Mouse (Mus musculus): Measurements from ENCODE around the gene Dnm3.

The Dnm3 gene

DNA sequence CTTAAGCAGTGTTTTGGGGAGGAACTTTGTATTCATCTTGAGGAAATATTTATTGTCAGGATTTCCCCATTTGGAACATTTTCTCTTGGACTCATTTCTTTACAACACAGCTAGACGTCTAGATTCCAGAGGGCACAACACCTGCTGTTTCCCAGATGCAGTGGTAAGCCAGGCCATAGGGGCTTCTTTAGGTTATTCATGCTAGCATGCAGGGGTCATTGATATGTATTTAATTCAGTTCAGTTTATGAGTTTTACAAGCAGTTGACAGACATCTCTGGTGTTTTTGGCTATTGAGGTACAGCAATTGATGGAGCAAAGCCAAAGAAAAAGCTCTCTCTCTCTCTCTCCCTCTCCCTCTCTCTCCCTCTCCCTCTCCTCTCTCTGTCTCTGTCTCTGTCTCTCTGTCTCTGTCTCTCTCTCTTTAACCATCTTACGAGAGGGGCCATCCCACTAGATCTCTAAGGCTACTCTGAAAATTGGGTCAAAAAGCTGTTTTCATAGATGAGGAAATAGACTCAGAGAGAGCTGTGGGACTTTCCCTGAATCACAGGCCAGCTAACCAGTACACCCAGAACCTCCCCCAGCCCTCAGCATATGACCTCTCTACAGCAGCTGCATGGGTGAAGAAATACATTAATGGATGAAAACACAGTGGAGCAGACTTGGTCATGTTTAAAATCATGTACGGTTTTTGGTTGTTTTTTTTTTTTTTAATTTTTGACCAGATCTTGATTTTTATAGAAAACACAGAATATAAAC is 384.8 kb downstream of the Dnm3 start:
- in situ Hi-C loops (cut with MboI; ENCODE audit: unreplicated experiment in 2 of 2) = no loop called here

DNA sequence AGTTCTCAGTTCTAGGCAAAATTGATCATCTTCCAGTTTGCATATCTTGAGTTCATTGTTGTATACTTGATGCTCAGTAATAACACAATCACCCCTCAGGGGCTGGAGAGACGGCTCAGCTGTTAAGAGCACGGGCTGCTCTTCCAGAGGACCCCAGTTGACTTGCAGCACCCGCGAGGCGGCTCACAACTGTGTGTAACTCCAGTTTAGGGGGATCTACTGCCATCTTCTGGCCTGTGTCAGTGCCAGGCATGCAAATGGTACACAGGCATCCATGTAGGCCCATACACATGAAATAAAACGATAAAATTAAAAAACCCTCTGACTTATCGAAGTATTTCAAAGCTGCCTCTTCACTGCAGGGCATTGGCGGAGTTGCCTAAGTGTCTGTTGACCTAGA is 385.4 kb downstream of the Dnm3 start:
- in situ Hi-C loops (cut with MboI; ENCODE audit: unreplicated experiment in 2 of 2) = no loop called here

GRCm38 (mm10) chr1:162083886-162084478 is 393.9 kb downstream of the Dnm3 start:
- in situ Hi-C loops (cut with MboI; ENCODE audit: unreplicated experiment in 2 of 2) = no loop called here

GRCm38 (mm10) chr1:162083354-162083753 is 394.5 kb downstream of the Dnm3 start:
- in situ Hi-C loops (cut with MboI; ENCODE audit: unreplicated experiment in 2 of 2) = no loop called here

GRCm38 (mm10) chr1:162082711-162083110 is 395.1 kb downstream of the Dnm3 start:
- in situ Hi-C loops (cut with MboI; ENCODE audit: unreplicated experiment in 2 of 2) = no loop called here

- in situ Hi-C loops (cut with MboI; ENCODE audit: unreplicated experiment in 2 of 2) = no loop called here
These were observed 396.0 kb downstream of the Dnm3 start for GRCm38 (mm10) chr1:162081693-162082372.

DNA sequence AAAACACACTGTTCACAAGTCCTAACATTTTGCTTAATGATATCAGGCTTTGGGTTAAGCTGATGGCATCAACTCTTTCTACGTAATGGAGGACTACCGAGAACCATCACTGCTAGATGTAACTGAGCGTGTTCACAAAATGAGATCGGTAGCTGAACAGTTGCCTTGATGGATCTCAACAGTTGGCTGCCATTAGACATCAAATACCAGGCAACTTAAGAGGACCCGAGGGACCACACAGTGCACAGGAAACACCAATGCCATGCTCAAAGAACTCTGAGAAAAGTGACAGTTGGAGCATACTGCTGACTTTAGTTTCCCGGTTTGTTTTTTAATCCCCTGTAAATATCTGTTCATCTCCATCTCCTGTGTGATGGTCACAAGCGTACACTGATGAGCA is 397.8 kb downstream of the Dnm3 start:
- in situ Hi-C loops (cut with MboI; ENCODE audit: unreplicated experiment in 2 of 2) = no loop called here

DNA sequence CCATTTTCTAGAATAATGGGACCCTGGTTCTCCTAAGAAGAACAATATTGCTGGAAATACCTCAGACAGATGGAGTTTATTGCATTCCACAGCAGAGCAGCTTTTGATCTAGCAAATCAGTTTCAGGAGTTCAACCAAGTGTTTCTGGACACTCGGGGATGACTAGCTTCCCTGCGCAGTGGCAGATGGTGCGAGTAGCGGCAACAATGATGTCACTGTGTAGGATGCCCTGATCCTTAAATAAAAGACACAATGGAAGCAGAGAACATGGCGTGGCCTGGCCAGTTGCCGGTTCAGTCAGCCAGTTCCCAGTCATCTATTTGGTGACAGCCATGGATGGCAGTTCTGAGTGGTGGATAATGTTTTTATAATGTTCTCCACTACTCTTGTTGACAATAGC is 400.4 kb downstream of the Dnm3 start:
- in situ Hi-C loops (cut with MboI; ENCODE audit: unreplicated experiment in 2 of 2) = no loop called here

DNA sequence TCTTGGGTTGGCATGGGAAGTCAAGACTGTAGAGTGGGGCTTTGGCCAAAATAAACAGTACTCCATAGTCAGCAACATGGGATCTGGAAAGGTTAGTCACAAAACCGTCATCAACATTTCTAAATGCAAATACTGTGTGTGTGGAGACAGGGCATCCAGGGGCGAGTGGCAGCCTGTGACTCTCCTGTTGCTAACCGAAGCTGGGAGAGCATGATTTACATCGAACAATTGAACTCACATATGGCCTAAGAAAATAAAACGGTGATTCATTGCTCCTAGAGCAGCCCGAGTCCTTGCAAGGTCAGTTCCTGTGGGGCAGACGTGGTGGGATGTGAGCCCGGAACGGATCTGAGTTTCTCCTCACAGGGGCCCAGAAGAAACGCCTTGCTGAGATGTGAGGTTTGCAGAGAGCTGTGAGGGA is 401.2 kb downstream of the Dnm3 start:
- in situ Hi-C loops (cut with MboI; ENCODE audit: unreplicated experiment in 2 of 2) = no loop called here

DNA sequence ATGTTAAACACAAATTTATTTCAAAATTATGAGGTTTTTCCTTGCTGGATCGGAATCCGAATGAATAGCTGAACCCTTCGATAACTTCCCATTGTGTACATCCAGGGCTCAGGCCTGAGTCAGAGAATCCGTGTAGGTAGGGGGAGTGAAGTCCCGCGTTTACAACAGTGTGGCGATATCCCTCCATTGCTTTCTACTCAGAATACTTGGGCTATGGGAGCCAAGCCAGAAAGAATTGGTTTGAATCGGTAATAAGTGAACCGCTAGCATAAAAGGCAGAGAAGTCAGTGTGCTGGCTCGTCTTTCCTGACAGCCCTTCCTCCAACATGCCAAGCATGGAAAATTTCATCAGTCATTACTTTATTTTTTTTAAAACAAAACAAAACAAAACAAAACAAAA is 402.0 kb downstream of the Dnm3 start:
- in situ Hi-C loops (cut with MboI; ENCODE audit: unreplicated experiment in 2 of 2) = no loop called here

GRCm38 (mm10) chr1:162075416-162075815 is 402.4 kb downstream of the Dnm3 start:
- in situ Hi-C loops (cut with MboI; ENCODE audit: unreplicated experiment in 2 of 2) = no loop called here

- in situ Hi-C loops (cut with MboI; ENCODE audit: unreplicated experiment in 2 of 2) = no loop called here
These were observed 403.0 kb downstream of the Dnm3 start for GRCm38 (mm10) chr1:162074626-162075410.

GRCm38 (mm10) chr1:162072917-162073578 is 404.8 kb downstream of the Dnm3 start:
- in situ Hi-C loops (cut with MboI; ENCODE audit: unreplicated experiment in 2 of 2) = no loop called here

GRCm38 (mm10) chr1:162053608-162054007 is 424.2 kb downstream of the Dnm3 start:
- in situ Hi-C loops (cut with MboI; ENCODE audit: unreplicated experiment in 2 of 2) = no loop called here

- in situ Hi-C loops (cut with MboI; ENCODE audit: unreplicated experiment in 2 of 2) = no loop called here
These were observed 424.6 kb downstream of the Dnm3 start for GRCm38 (mm10) chr1:162053186-162053585.

DNA sequence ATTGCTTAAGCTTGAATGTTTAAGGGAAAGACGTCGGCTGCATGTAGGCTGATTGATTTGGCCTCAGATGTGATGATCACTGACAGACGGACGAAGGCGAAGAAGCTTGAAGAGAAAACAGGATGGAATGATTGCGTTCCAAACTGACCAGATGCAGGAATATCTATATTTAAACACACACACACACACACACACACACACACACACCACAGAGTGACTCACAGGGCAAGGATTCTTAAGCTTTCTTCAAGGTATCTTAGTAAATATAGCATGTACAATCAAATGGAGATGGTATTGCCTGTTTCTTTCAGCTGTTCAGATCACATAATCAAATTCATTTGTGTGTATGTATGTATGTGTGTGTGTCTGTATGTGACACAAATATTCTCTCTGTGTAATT is 425.1 kb downstream of the Dnm3 start:
- in situ Hi-C loops (cut with MboI; ENCODE audit: unreplicated experiment in 2 of 2) = no loop called here

DNA sequence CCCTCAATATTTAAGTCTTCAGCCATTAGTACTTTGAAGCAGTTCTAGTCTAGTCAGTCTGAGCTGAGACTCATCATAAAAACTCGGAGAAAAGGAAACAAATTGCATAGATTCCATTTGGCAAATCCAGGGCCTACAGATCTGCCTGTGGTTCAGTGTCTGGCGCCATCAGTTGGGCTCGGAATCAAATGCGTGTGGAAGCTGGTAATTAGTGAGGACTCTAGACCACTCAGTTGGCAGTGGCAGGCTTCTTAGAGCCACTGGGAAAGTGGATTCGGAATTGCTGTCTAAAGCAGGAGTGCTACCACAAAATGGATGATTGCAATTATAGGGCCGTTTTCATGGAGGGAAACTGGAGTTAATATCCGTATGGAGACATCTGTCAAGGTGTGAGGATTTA is 425.7 kb downstream of the Dnm3 start:
- in situ Hi-C loops (cut with MboI; ENCODE audit: unreplicated experiment in 2 of 2) = no loop called here

DNA sequence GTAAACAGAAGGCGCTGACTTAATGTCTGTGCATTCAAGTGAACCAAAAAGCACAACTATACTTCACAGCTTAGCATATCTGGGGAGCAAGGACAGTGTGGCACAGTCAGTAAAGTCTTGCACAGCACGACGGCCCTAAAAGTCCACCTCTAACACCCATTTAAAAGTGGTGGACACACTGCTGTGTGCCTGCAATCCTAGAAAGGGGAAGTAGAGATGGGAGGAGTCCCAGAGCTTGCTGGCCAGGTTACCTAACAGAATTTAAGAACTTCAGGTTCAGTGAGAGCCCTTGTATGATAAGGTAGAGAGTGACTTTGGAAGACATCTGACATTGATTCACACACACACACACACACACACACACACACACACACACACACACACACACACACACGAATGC is 426.1 kb downstream of the Dnm3 start:
- in situ Hi-C loops (cut with MboI; ENCODE audit: unreplicated experiment in 2 of 2) = no loop called here

- in situ Hi-C loops (cut with MboI; ENCODE audit: unreplicated experiment in 2 of 2) = no loop called here
These were observed 430.2 kb downstream of the Dnm3 start for GRCm38 (mm10) chr1:162047673-162048072.
